Mouse (Mus musculus): Measurements from ENCODE around the gene Wfdc10. TPM values are rescaled to one million over a fixed set of nuclear protein-coding genes. Genes with fewer than 3 reads are reported as not detected.

The Wfdc10 gene
- polyA plus RNA-seq, 1 experiment: not detected

DNA sequence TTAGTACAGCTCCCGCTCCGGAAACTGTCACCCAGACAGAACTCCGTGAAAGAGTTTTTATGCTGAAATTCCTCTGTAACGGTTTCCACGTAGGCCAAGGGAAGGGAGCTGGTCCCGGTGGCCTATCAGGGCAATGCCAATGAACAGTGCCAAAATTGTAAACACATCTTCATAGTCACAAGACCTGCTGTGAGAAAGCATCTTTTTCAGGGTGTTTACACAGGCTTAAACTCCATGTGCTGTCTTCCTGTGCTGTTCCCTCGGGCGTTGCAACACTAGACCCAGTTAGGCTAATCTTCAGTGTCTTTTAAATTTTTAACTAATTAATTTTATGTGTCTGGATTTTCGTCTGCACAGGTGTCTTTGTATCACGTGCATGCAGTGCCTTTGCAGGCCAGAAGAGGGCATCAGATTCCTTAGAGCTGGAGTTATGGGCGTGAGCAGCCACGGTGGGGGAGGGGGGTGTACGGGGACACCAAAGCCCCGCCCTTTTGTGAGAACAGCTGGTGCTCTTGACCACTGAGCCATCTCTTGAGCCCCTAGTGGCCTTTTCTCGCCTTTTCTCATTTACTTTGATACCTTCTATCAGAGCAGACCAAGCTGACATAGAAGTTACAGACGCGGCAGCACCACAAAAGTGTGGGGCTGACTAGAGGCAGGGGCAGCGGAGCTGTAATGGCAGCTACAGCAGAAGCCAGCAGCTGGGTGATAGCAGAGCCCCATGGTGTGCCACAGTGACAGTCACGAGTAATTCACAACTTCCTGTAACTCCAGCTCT, 23.2 kb downstream of the Wfdc10 start:
- Histone ChIP-seq H3K4me3 (ENCODE audit: low read depth, low read length) (no peak overlapping the region), H3K9ac (ENCODE audit: low read depth, poor library complexity, severe bottlenecking) (no peak overlapping the region), H3K36me3 (ENCODE audit: control insufficient read depth, insufficient read depth, low read length, poor library complexity, severe bottlenecking) (no peaks in the 10 kb centered on the region), H3K9me3 (replicated peaks; ENCODE audit: control insufficient read depth, insufficient read depth, low read length, poor library complexity, severe bottlenecking) (no peaks in the 10 kb centered on the region), H3K4me1 (ENCODE audit: control insufficient read depth, insufficient read depth, low read length) (no peaks in the 10 kb centered on the region), H3K27me3 (ENCODE audit: control insufficient read depth, insufficient read depth, low read length, poor library complexity, severe bottlenecking) (no peaks in the 10 kb centered on the region), H3K27ac (ENCODE audit: insufficient read depth, low read length) (no peak overlapping the region)
- TF ChIP-seq CTCF (IDR thresholded peaks at IDR 0.05; ENCODE audit: low read depth, low read length) (peak; percentile 76), POLR2A (IDR thresholded peaks at IDR 0.05; ENCODE audit: insufficient read depth, low read length) (no peak), EP300 (IDR thresholded peaks at IDR 0.05; ENCODE audit: insufficient read depth, low read depth, low read length) (0 out of 2 replicates have a peak, but pooled peaks have one; percentile 36)

DNA sequence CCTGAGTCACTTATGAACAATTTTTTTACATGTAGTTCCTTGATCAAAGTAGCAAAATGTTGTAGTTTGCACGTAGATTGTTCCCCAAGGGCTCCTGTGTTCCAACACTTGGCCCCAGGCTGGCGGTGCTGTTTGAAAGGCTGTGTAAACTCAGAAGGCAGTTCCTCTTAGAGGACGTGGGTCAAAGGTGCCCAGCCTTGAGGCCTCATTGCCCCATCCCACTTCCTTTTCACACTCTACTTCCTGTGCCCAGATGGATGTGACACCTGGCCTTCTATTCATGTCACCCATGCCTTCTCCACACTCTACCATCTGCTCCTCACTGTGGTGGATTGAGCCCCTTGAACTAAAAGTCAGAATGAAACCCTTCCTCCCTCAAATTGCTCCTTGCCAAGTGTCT, 24.1 kb downstream of the Wfdc10 start:
- Histone ChIP-seq H3K9ac (ENCODE audit: low read depth, poor library complexity, severe bottlenecking) (no peak overlapping the region), H3K4me3 (ENCODE audit: low read depth, low read length) (no peak overlapping the region), H3K27ac (ENCODE audit: insufficient read depth, low read length) (no peak overlapping the region), H3K4me1 (ENCODE audit: control insufficient read depth, insufficient read depth, low read length) (no peaks in the 10 kb centered on the region), H3K9me3 (replicated peaks; ENCODE audit: control insufficient read depth, insufficient read depth, low read length, poor library complexity, severe bottlenecking) (no peaks in the 10 kb centered on the region), H3K36me3 (ENCODE audit: control insufficient read depth, insufficient read depth, low read length, poor library complexity, severe bottlenecking) (no peaks in the 10 kb centered on the region), H3K27me3 (ENCODE audit: control insufficient read depth, insufficient read depth, low read length, poor library complexity, severe bottlenecking) (no peaks in the 10 kb centered on the region)
- TF ChIP-seq POLR2A (IDR thresholded peaks at IDR 0.05; ENCODE audit: insufficient read depth, low read length) (no peak), EP300 (IDR thresholded peaks at IDR 0.05; ENCODE audit: insufficient read depth, low read depth, low read length) (no peak), CTCF (IDR thresholded peaks at IDR 0.05; ENCODE audit: low read depth, low read length) (no peak)

DNA sequence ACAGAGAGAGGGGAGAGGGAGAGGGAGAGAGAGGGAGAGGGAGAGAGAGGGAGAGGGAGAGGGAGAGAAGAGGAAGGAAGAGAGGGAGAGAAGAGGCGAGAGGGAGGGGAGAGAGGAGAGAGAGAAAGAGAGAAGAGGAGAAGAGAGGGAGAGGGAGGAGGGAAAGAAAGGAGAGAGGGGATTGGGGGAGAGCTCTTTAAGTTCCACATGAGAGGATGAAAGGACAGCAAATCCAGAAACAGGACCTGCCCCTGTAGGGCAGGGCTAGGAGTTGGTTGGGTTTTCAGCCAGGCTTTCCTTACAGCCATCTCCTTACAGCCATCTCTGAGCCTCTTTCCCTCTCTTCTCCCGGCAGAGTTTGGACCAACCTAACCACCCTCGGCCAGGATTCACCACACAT, 29.0 kb downstream of the Wfdc10 start, which contains the start of gene Wfdc13:
Gene Wfdc13 (plus strand): TSS at position 301 of the 400 bp plus-strand sequence.
- H3K4me3 ChIP-seq (ENCODE audit: low read depth, low read length): no peak within 1 kb of the TSS
- no peaks in the 10 kb centered on the region for H3K4me1 ChIP-seq (ENCODE audit: control insufficient read depth, insufficient read depth, low read length)
- no peaks in the 10 kb centered on the region for H3K9me3 ChIP-seq (replicated peaks; ENCODE audit: control insufficient read depth, insufficient read depth, low read length, poor library complexity, severe bottlenecking)
- no peak within 1 kb of the TSS for H3K9ac ChIP-seq (ENCODE audit: low read depth, poor library complexity, severe bottlenecking)
- H3K27me3 ChIP-seq (ENCODE audit: control insufficient read depth, insufficient read depth, low read length, poor library complexity, severe bottlenecking): no peaks in the 10 kb centered on the region
- TF ChIP-seq CTCF (IDR thresholded peaks at IDR 0.05; ENCODE audit: low read depth, low read length): no peak
- TF ChIP-seq POLR2A (IDR thresholded peaks at IDR 0.05; ENCODE audit: insufficient read depth, low read length): no peak
- TF ChIP-seq EP300 (IDR thresholded peaks at IDR 0.05; ENCODE audit: insufficient read depth, low read depth, low read length): no peak
- no peak within 1 kb of the TSS for H3K27ac ChIP-seq (ENCODE audit: insufficient read depth, low read length)
- H3K36me3 ChIP-seq (ENCODE audit: control insufficient read depth, insufficient read depth, low read length, poor library complexity, severe bottlenecking): no peaks in the 10 kb centered on the region

DNA sequence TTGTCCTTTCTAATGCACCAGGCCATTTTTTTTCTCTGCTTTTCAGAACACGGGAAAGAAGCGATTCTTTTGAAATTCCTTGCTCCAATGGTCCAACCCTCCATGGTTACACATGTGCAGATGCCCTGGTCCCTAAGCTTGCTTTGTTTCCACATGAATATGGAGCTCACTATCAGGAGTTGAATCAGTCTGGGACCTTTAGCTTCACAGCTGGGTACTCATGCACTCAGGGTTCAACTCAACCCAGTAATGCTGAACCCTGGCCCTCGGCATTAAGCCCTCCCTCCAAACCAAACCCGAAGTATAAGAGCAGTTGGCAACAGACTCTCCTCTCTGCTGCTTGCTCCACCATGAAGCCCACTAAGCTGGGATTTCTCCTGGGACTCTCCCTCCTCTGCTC, 42.4 kb downstream of the Wfdc10 start, which contains the start of gene Spint4:
Gene Spint4 (plus strand): TSS at position 301 of the 400 bp plus-strand sequence.
- TF ChIP-seq POLR2A (IDR thresholded peaks at IDR 0.05; ENCODE audit: insufficient read depth, low read length): no peak
- no peak for TF ChIP-seq CTCF (IDR thresholded peaks at IDR 0.05; ENCODE audit: low read depth, low read length)
- no peak for TF ChIP-seq EP300 (IDR thresholded peaks at IDR 0.05; ENCODE audit: insufficient read depth, low read depth, low read length)
- H3K4me1 ChIP-seq (ENCODE audit: control insufficient read depth, insufficient read depth, low read length): no peaks in the 10 kb centered on the region
- H3K36me3 ChIP-seq (ENCODE audit: control insufficient read depth, insufficient read depth, low read length, poor library complexity, severe bottlenecking): no peaks in the 10 kb centered on the region
- no peak within 1 kb of the TSS for H3K9ac ChIP-seq (ENCODE audit: low read depth, poor library complexity, severe bottlenecking)
- H3K27ac ChIP-seq (ENCODE audit: insufficient read depth, low read length): no peak within 1 kb of the TSS
- no peaks in the 10 kb centered on the region for H3K9me3 ChIP-seq (replicated peaks; ENCODE audit: control insufficient read depth, insufficient read depth, low read length, poor library complexity, severe bottlenecking)
- no peaks in the 10 kb centered on the region; the same call in 1 of the 2 replicates for H3K27me3 ChIP-seq (ENCODE audit: control insufficient read depth, insufficient read depth, low read length, poor library complexity, severe bottlenecking)
- H3K4me3 ChIP-seq (ENCODE audit: low read depth, low read length): no peak within 1 kb of the TSS

DNA sequence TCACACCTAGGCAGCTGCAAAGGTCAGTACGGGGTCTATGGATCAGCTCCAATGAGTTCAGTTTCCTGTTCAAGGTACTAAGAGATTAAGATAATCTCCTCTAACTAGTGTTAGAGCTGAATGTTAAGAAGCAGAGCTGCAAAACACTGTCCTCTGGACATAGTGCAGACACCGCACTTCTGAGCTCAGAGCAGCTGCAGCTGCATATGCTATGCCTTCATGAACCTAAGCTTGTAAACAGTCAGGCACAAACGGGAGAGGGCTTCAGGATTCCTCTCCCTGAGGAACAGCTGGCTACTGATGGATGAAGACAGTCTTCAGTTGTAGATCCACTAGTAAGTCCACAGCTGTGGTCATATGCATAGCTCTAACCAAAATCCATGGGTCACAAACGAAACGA, 45.1 kb downstream of the Wfdc10 start:
- no peaks in the 10 kb centered on the region for H3K36me3 ChIP-seq (ENCODE audit: control insufficient read depth, insufficient read depth, low read length, poor library complexity, severe bottlenecking)
- TF ChIP-seq EP300 (IDR thresholded peaks at IDR 0.05; ENCODE audit: insufficient read depth, low read depth, low read length): no peak
- no peak for TF ChIP-seq CTCF (IDR thresholded peaks at IDR 0.05; ENCODE audit: low read depth, low read length)
- TF ChIP-seq POLR2A (IDR thresholded peaks at IDR 0.05; ENCODE audit: insufficient read depth, low read length): no peak
- no peak overlapping the region for H3K9ac ChIP-seq (ENCODE audit: low read depth, poor library complexity, severe bottlenecking)
- no peak overlapping the region for H3K27ac ChIP-seq (ENCODE audit: insufficient read depth, low read length)
- no peaks in the 10 kb centered on the region; the same call in 1 of the 2 replicates for H3K27me3 ChIP-seq (ENCODE audit: control insufficient read depth, insufficient read depth, low read length, poor library complexity, severe bottlenecking)
- H3K9me3 ChIP-seq (replicated peaks; ENCODE audit: control insufficient read depth, insufficient read depth, low read length, poor library complexity, severe bottlenecking): peaks cover 4% of the 10 kb centered on the region
- no peak overlapping the region for H3K4me3 ChIP-seq (ENCODE audit: low read depth, low read length)
- H3K4me1 ChIP-seq (ENCODE audit: control insufficient read depth, insufficient read depth, low read length): no peaks in the 10 kb centered on the region

DNA sequence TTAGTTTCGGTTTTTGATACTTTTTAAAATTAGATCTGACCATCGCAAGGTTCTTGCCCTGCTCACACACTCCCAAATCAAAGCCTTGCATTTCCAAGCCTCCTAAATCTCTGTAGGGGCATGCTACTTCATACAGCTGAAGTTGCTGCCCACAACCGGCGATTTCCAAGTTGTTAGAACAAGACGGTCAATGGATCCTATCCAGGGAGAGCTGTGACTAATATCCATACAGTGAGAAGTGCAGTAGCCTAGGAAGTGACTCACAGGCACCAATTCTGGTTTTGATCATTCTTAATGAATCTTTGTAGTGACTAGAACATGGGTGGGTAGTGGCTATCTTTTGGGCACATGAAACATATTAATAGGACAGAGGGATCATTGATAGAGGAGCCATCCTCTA, 45.9 kb downstream of the Wfdc10 start:
- no peak overlapping the region for H3K27ac ChIP-seq (ENCODE audit: insufficient read depth, low read length)
- no peaks in the 10 kb centered on the region for H3K27me3 ChIP-seq (ENCODE audit: control insufficient read depth, insufficient read depth, low read length, poor library complexity, severe bottlenecking)
- H3K4me3 ChIP-seq (ENCODE audit: low read depth, low read length): no peak overlapping the region
- H3K9me3 ChIP-seq (replicated peaks; ENCODE audit: control insufficient read depth, insufficient read depth, low read length, poor library complexity, severe bottlenecking): peaks cover 4% of the 10 kb centered on the region
- H3K9ac ChIP-seq (ENCODE audit: low read depth, poor library complexity, severe bottlenecking): no peak overlapping the region
- TF ChIP-seq CTCF (IDR thresholded peaks at IDR 0.05; ENCODE audit: low read depth, low read length) (no peak), EP300 (IDR thresholded peaks at IDR 0.05; ENCODE audit: insufficient read depth, low read depth, low read length) (no peak), POLR2A (IDR thresholded peaks at IDR 0.05; ENCODE audit: insufficient read depth, low read length) (no peak)
- H3K36me3 ChIP-seq (ENCODE audit: control insufficient read depth, insufficient read depth, low read length, poor library complexity, severe bottlenecking): no peaks in the 10 kb centered on the region
- H3K4me1 ChIP-seq (ENCODE audit: control insufficient read depth, insufficient read depth, low read length): no peaks in the 10 kb centered on the region
